Mouse (Mus musculus) ES-E14 (cell line): ENCODE measurements around the gene Nmnat2. TPM values are rescaled to one million over a fixed set of nuclear protein-coding genes. Genes with fewer than 3 reads are reported as not detected.
A peak's percentile ranks its signal among the peaks of the same experiment; 100 is the strongest.

Source experiments
- DNase-seq: peaks from one replicate; pipeline ENCODE4 v3.0.0-alpha.2; 2013; ENCODE audit warnings: low read depth, low spot score
- H3K27ac ChIP-seq: 2 replicates; pipeline ENCODE4 v1.5.1; 2012; ENCODE audit warnings: low read depth, mild to moderate bottlenecking, low read length, moderate library complexity, mixed read lengths; ENCODE audit not compliant: poor library complexity, insufficient read depth, severe bottlenecking
- H3K36me3 ChIP-seq: 2 replicates; pipeline ENCODE4 v1.6.1; 2012; ENCODE audit warnings: mild to moderate bottlenecking, low read length, moderate library complexity, mixed read lengths; ENCODE audit not compliant: control insufficient read depth, poor library complexity, insufficient read depth, severe bottlenecking
- H3K4me1 ChIP-seq, 2 experiments: fragments of 150-350 bp in 1 of 2; sonication (generic) in 1 of 2; 2 replicates each; pipeline ENCODE4 v1.6.1; 2012; ENCODE audit warnings: low read length in 2 of 2, mild to moderate bottlenecking in 1 of 2, mixed read lengths in 1 of 2; ENCODE audit not compliant: control insufficient read depth in 2 of 2, insufficient read depth in 2 of 2, poor library complexity in 1 of 2
- H3K4me3 ChIP-seq, 2 experiments: fragments of 150-350 bp in 1 of 2; sonication (generic) in 1 of 2; 2 replicates each; pipeline ENCODE4 v1.5.1; 2012; ENCODE audit warnings: low read length in 2 of 2, low read depth in 1 of 2, mild to moderate bottlenecking in 1 of 2, mixed read lengths in 1 of 2; ENCODE audit not compliant: insufficient read depth in 1 of 2, poor library complexity in 1 of 2, severe bottlenecking in 1 of 2
- H3K9ac ChIP-seq: 2 replicates; pipeline ENCODE4 v1.6.1; 2012; ENCODE audit warnings: low read depth, mild to moderate bottlenecking, low read length, mixed read lengths; ENCODE audit not compliant: poor library complexity, insufficient read depth, severe bottlenecking
- H3K9me3 ChIP-seq: fragments of 150-350 bp; sonication (generic); 2 replicates; pipeline ENCODE4 v1.6.1; 2012; ENCODE audit warnings: low read depth, mild to moderate bottlenecking, low read length; ENCODE audit not compliant: control insufficient read depth, insufficient read depth
- CHD2 ChIP-seq: IDR thresholded peaks from 2 replicates; pipeline ENCODE4 v1.6.1; 2014; ENCODE audit warnings: mild to moderate bottlenecking, low read depth, low read length, inconsistent platforms
- HCFC1 ChIP-seq: IDR thresholded peaks from 2 replicates; pipeline ENCODE4 v1.6.1; 2012; ENCODE audit warnings: low read length, inconsistent platforms, borderline replicate concordance; ENCODE audit not compliant: insufficient read depth
- MAFK ChIP-seq: IDR thresholded peaks from 2 replicates; pipeline ENCODE4 v1.6.1; 2014; ENCODE audit warnings: mild to moderate bottlenecking, low read depth, low read length, inconsistent platforms; ENCODE audit not compliant: insufficient read depth
- ZC3H11A ChIP-seq: IDR thresholded peaks from 2 replicates; pipeline ENCODE4 v1.6.1; 2012; ENCODE audit warnings: low read depth, mild to moderate bottlenecking, inconsistent platforms, low read length, borderline replicate concordance
- ZNF384 ChIP-seq: IDR thresholded peaks from 2 replicates; pipeline ENCODE4 v1.6.1; 2012; ENCODE audit warnings: low read depth, low read length, inconsistent platforms
- in situ Hi-C, 2 experiments: fragments of 600-800 bp; cut with MboI; formaldehyde crosslinking; loops; one replicate each; pipeline ENCODE4 v1.15.1; 2025; ENCODE audit warnings: low sequenced_read_pairs in 2 of 2, inconsistent platforms in 1 of 2; ENCODE audit not compliant: unreplicated experiment in 2 of 2
- total RNA-seq: library from RNA; depleted of rRNA; stranded (reverse); fragments of 300-350 nt; gene quantifications from 2 replicates; pipeline ENCODE4 v1.2.3, GENCODE M21; 2012

Nmnat2 gene
- total RNA-seq, 1 experiment = 24.8 TPM

GRCm38 (mm10) chr1:153006761-153007160 is 52.0 kb downstream of the Nmnat2 start:
- Histone ChIP-seq H3K4me1 (peaks cover 26 to 28% of the 10 kb centered on the region in 2 experiments), H3K27ac (no peak overlapping the region), H3K9me3 (no peaks in the 10 kb centered on the region), H3K36me3 (no peaks in the 10 kb centered on the region), H3K9ac (no peak overlapping the region), H3K4me3 (no peak overlapping the region)
- DNase-seq = no peak
- in situ Hi-C loops = no loop called here
- TF ChIP-seq ZNF384 (no peak), CHD2 (no peak), HCFC1 (no peak), MAFK (no peak), ZC3H11A (no peak)

GRCm38 (mm10) chr1:153007292-153007691 is 52.5 kb downstream of the Nmnat2 start:
- Histone ChIP-seq H3K9ac (no peak overlapping the region), H3K9me3 (no peaks in the 10 kb centered on the region), H3K36me3 (no peaks in the 10 kb centered on the region), H3K4me3 (no peak overlapping the region), H3K27ac (peak overlapping the region; percentile 98; the same call in 1 of the 2 replicates), H3K4me1 (peaks cover 26 to 30% of the 10 kb centered on the region in 2 experiments)
- DNase-seq = no peak
- no peak for TF ChIP-seq HCFC1
- no peak for TF ChIP-seq CHD2
- TF ChIP-seq ZC3H11A = no peak
- no peak for TF ChIP-seq MAFK
- no peak for TF ChIP-seq ZNF384
- in situ Hi-C loops = no loop called here

- TF ChIP-seq MAFK (no peak), ZC3H11A (no peak), CHD2 (no peak), HCFC1 (no peak)
- Histone ChIP-seq H3K9ac (no peak overlapping the region; the same call in 1 of the 2 replicates), H3K4me1 (peaks cover 26 to 30% of the 10 kb centered on the region in 2 experiments), H3K36me3 (no peaks in the 10 kb centered on the region), H3K9me3 (no peaks in the 10 kb centered on the region), H3K27ac (peak overlapping the region; percentile 98), H3K4me3 (no peak overlapping the region)
- in situ Hi-C loops = no loop called here
- no peak for DNase-seq
Observed at GRCm38 (mm10) chr1:153007824-153008223, 53.0 kb downstream of the Nmnat2 start.

- DNase-seq = peak; percentile 85
- Histone ChIP-seq H3K4me1 (peaks cover 28 to 32% of the 10 kb centered on the region in 2 experiments), H3K9me3 (no peaks in the 10 kb centered on the region), H3K27ac (peak overlapping the region; percentile 98), H3K36me3 (no peaks in the 10 kb centered on the region), H3K9ac (peak overlapping the region; percentile 76), H3K4me3 (peak overlapping the region; percentile 24 to 44)
- TF ChIP-seq CHD2 (peak; percentile 73), ZNF384 (no peak)
- in situ Hi-C loops = no loop called here
Observed at GRCm38 (mm10) chr1:153009338-153009737, 54.5 kb downstream of the Nmnat2 start.
